Mouse (Mus musculus) lung, embryonic 14.5 days (tissue): ENCODE measurements around the gene Npas3. TPM values are rescaled to one million over a fixed set of nuclear protein-coding genes. Genes with fewer than 3 reads are reported as not detected.
A peak's percentile ranks its signal among the peaks of the same experiment; 100 is the strongest.

Source experiments
- ATAC-seq: fragments of 200-750 bp; cut with Nextera tagmentation; 2 replicates; pipeline ENCODE4 v1.8.0; 2017; ENCODE audit warnings: mild to moderate bottlenecking, moderate TSS enrichment, moderate library complexity; ENCODE audit not compliant: insufficient read depth
- DNase-seq: peaks from one replicate; pipeline ENCODE4 v3.0.0-alpha.2; 2015
- H3K27ac ChIP-seq: fragments of 300-500 bp; sonication (generic); 2 replicates; pipeline ENCODE4 v1.5.1; 2014; ENCODE audit warnings: low read depth, mild to moderate bottlenecking, moderate library complexity
- H3K27me3 ChIP-seq: fragments of 300-500 bp; sonication (generic); 2 replicates; pipeline ENCODE4 v1.6.1; 2014; ENCODE audit warnings: low read length, control low read depth; ENCODE audit not compliant: insufficient read depth
- H3K36me3 ChIP-seq: fragments of 300-500 bp; sonication (generic); 2 replicates; pipeline ENCODE4 v1.6.1; 2014; ENCODE audit warnings: control low read depth; ENCODE audit not compliant: insufficient read depth
- H3K4me1 ChIP-seq: fragments of 300-500 bp; sonication (generic); 2 replicates; pipeline ENCODE4 v1.6.1; 2014; ENCODE audit warnings: antibody characterized with exemption, control low read depth; ENCODE audit not compliant: insufficient read depth
- H3K4me2 ChIP-seq: fragments of 300-500 bp; sonication (generic); 2 replicates; pipeline ENCODE4 v1.6.1; 2014; ENCODE audit warnings: mild to moderate bottlenecking
- H3K4me3 ChIP-seq: fragments of 300-500 bp; sonication (generic); 2 replicates; pipeline ENCODE4 v1.5.1; 2014; ENCODE audit warnings: low read depth, low read length
- H3K9ac ChIP-seq: fragments of 300-500 bp; sonication (generic); 2 replicates; pipeline ENCODE4 v1.6.1; 2014
- H3K9me3 ChIP-seq: fragments of 300-500 bp; sonication (generic); 2 replicates; pipeline ENCODE4 v1.6.1; 2016; ENCODE audit warnings: low read depth, low read length, control low read depth
- CTCF ChIP-seq: IDR thresholded peaks from 2 replicates; pipeline ENCODE4 v1.5.1; 2016; ENCODE audit warnings: antibody characterized with exemption, low read depth
- WGBS: fragments of 180-500 bp; shearing (Covaris S2); extraction: QIAGEN DNeasy Blood & Tissue Kit; methylation state at CpG from one replicate; pipeline ENCODE4 v1.1.7; 2014; 5-methylcytosine and 5-hydroxymethylcytosine counted together
- polyA plus RNA-seq: library from polyadenylated mRNA; unstranded; fragments of >200 nt; fragmentation: Nextera tagmentation; extraction: Ambion mirVana; gene quantifications from 2 replicates; pipeline ENCODE4 v1.2.1, GENCODE M21; 2014

Npas3 gene
- polyA plus RNA-seq, 1 experiment from 2014 or later: 0.62 TPM

DNA sequence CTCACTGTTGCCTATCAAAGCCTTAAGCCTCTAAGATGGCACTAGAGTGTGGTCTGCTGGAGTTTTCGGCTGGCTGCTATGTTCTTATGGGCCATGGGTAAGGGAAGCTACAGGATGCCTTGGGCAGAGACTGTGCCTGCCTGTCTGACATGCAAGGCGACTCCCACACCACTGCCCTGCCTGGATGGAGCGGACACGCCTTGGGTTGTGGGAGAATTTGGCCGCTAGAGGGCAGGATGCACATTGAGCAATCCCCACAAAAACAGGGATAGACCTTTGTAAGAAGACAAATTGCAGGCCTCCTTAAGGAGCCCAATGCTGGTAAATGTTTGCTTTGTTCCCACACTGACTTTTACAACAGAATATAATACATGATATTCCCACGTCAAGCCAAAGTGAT, 850.3 kb downstream of the Npas3 start:
- H3K4me3 ChIP-seq: no peak overlapping the region
- no peak overlapping the region for H3K27ac ChIP-seq
- no peak overlapping the region for H3K9ac ChIP-seq
- no peak overlapping the region for H3K4me2 ChIP-seq
- H3K27me3 ChIP-seq: no peaks in the 10 kb centered on the region
- H3K9me3 ChIP-seq: no peaks in the 10 kb centered on the region
- no peaks in the 10 kb centered on the region for H3K4me1 ChIP-seq
- ATAC-seq (peak; percentile 71), DNase-seq (peak; percentile 91)
- peak; percentile 94 for TF ChIP-seq CTCF
- no peaks in the 10 kb centered on the region for H3K36me3 ChIP-seq
- 12% methylated on average over 6 of the region's 6 CpGs for WGBS

DNA sequence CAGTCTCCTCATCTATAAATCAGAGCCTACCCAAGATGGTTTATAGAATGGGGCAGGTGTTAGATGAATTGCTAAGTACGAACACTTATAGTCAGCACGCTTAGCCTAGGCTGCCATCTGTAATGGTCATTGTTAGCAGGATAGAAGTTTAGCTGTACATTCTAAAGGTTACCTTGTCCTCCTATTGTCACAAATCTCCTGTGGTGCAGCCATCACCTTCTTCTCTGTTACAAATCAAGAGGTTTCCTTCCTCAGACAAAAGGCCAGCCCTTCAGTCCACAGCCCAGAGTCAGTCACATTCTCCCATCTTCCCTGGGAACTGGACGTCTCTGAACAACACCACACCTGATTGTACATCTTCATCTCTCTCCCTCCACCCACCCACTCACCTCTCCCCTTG, 851.0 kb downstream of the Npas3 start:
- DNase-seq (no peak), ATAC-seq (no peak)
- H3K27ac ChIP-seq: no peak overlapping the region
- no peak for TF ChIP-seq CTCF
- H3K4me2 ChIP-seq: no peak overlapping the region
- no peaks in the 10 kb centered on the region for H3K4me1 ChIP-seq
- no peak overlapping the region for H3K4me3 ChIP-seq
- no peaks in the 10 kb centered on the region for H3K9me3 ChIP-seq
- 88% methylated on average over 3 of the region's 3 CpGs for WGBS
- H3K27me3 ChIP-seq: no peaks in the 10 kb centered on the region
- H3K9ac ChIP-seq: no peak overlapping the region
- H3K36me3 ChIP-seq: no peaks in the 10 kb centered on the region

- no peak for DNase-seq
- H3K4me1 ChIP-seq: no peaks in the 10 kb centered on the region
- H3K9me3 ChIP-seq: no peaks in the 10 kb centered on the region
- WGBS: 59% methylated on average over 5 of the region's 5 CpGs
- no peak for ATAC-seq
- H3K4me2 ChIP-seq: no peak overlapping the region
- no peak overlapping the region for H3K4me3 ChIP-seq
- H3K9ac ChIP-seq: no peak overlapping the region
- H3K36me3 ChIP-seq: no peaks in the 10 kb centered on the region
- H3K27me3 ChIP-seq: no peaks in the 10 kb centered on the region
- no peak overlapping the region for H3K27ac ChIP-seq
- TF ChIP-seq CTCF: no peak
These were observed 852.9 kb downstream of the Npas3 start for GRCm38 (mm10) chr12:54101307-54101870.

- Histone ChIP-seq H3K4me2 (no peak overlapping the region), H3K27ac (no peak overlapping the region), H3K36me3 (no peaks in the 10 kb centered on the region), H3K4me1 (no peaks in the 10 kb centered on the region), H3K9me3 (no peaks in the 10 kb centered on the region), H3K9ac (no peak overlapping the region), H3K27me3 (no peaks in the 10 kb centered on the region), H3K4me3 (no peak overlapping the region)
- WGBS: 79% methylated on average over 6 of the region's 6 CpGs
- no peak for TF ChIP-seq CTCF
- no peak for ATAC-seq
- DNase-seq: no peak
These were observed 854.0 kb downstream of the Npas3 start for GRCm38 (mm10) chr12:54102500-54102899.

DNA sequence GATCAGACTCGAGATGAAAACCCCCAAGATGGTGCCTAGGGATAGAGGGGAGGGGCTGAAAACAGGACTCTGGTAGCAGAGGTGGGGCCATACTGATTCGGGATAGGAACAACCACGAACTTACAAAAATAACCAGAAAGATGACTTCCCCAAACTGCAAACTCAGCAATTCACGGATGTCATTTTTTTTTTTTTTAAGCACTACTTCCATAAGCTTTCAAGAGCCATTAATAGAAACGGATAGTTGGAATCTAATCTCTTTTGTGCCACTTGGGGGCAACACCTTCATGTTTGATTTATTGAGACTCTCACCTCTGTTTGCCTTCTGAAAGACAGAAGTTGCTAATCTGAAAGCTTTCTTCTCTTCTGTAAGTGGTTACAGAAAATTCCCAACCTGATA, 857.1 kb downstream of the Npas3 start:
- H3K27ac ChIP-seq: no peak overlapping the region
- H3K27me3 ChIP-seq: no peaks in the 10 kb centered on the region
- peak; percentile 53 for DNase-seq
- H3K4me2 ChIP-seq: no peak overlapping the region
- no peak for ATAC-seq
- H3K36me3 ChIP-seq: no peaks in the 10 kb centered on the region
- WGBS: 35% methylated on average over 5 of the region's 5 CpGs
- H3K4me3 ChIP-seq: no peak overlapping the region
- H3K9me3 ChIP-seq: no peaks in the 10 kb centered on the region
- no peaks in the 10 kb centered on the region for H3K4me1 ChIP-seq
- H3K9ac ChIP-seq: no peak overlapping the region
- peak; percentile 37; the same call in 1 of the 2 replicates for TF ChIP-seq CTCF

GRCm38 (mm10) chr12:54105946-54106345, 857.5 kb downstream of the Npas3 start:
- H3K4me3 ChIP-seq: no peak overlapping the region
- H3K27me3 ChIP-seq: no peaks in the 10 kb centered on the region
- DNase-seq (no peak), ATAC-seq (no peak)
- TF ChIP-seq CTCF: no peak
- H3K27ac ChIP-seq: no peak overlapping the region
- H3K36me3 ChIP-seq: no peaks in the 10 kb centered on the region
- H3K9me3 ChIP-seq: no peaks in the 10 kb centered on the region
- WGBS: 75% methylated on average over 3 of the region's 3 CpGs
- H3K4me1 ChIP-seq: no peaks in the 10 kb centered on the region
- H3K9ac ChIP-seq: no peak overlapping the region
- no peak overlapping the region for H3K4me2 ChIP-seq

DNA sequence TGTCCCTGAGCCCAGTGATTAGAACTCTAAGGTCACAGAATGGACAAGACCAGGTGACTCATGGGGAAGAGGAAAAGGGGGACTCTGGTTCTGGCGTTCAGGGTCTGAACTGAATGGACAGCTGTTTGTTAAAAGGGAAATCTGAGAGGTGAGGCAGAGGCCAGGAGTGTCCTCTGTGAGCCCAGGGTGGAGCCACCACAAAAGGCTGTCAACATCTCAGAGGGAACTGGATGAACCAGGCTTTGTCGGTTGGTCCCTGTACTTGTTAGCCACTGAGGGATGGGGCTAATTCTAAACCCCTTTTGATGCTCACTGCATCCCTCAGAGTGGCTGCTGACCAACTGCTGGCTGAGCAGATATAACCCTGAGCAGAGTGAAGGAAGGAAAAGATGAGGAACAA, 861.9 kb downstream of the Npas3 start:
- TF ChIP-seq CTCF: no peak
- DNase-seq: no peak

GRCm38 (mm10) chr12:54110930-54111329, 862.5 kb downstream of the Npas3 start:
- H3K36me3 ChIP-seq: no peaks in the 10 kb centered on the region
- DNase-seq (peak; percentile 15), ATAC-seq (no peak)
- H3K4me3 ChIP-seq: no peak overlapping the region
- H3K27me3 ChIP-seq: no peaks in the 10 kb centered on the region
- H3K27ac ChIP-seq: no peak overlapping the region
- no peak for TF ChIP-seq CTCF
- 32% methylated on average over 3 of the region's 3 CpGs for WGBS
- no peaks in the 10 kb centered on the region for H3K9me3 ChIP-seq
- H3K9ac ChIP-seq: no peak overlapping the region
- H3K4me1 ChIP-seq: no peaks in the 10 kb centered on the region
- H3K4me2 ChIP-seq: no peak overlapping the region

More for the DNA sequence above, 861.9 kb downstream of the Npas3 start:
- no peaks in the 10 kb centered on the region for H3K27me3 ChIP-seq
- 37% methylated on average over 2 of the region's 2 CpGs for WGBS
- no peak overlapping the region for H3K4me2 ChIP-seq
- no peak for ATAC-seq
- no peaks in the 10 kb centered on the region for H3K4me1 ChIP-seq
- no peak overlapping the region for H3K27ac ChIP-seq
- H3K9ac ChIP-seq: no peak overlapping the region
- H3K4me3 ChIP-seq: no peak overlapping the region
- no peaks in the 10 kb centered on the region for H3K9me3 ChIP-seq
- no peaks in the 10 kb centered on the region for H3K36me3 ChIP-seq
